Mouse (Mus musculus) embryonic facial prominence, embryonic 11.5 days (tissue): ENCODE results near the gene Cyb561d1. TPM values are rescaled to one million over a fixed set of nuclear protein-coding genes. Genes with fewer than 3 reads are reported as not detected.

Experiments
- ATAC-seq: fragments of 200-750 bp; cut with Nextera tagmentation; replicated peaks from 2 replicates; pipeline ENCODE4 v1.8.0; 2017; ENCODE audit warnings: low read depth; ENCODE audit not compliant: insufficient number of reproducible peaks, low FRiP score, low TSS enrichment
- DNase-seq: peaks from one replicate; pipeline ENCODE4 v3.0.0-alpha.2; 2015; ENCODE audit warnings: low spot score
- H3K27ac ChIP-seq: fragments of 300-500 bp; sonication (generic); replicated peaks from 2 replicates; pipeline ENCODE4 v1.5.1; 2014; ENCODE audit warnings: mild to moderate bottlenecking, low read depth, low read length, control low read depth
- H3K27me3 ChIP-seq: fragments of 300-500 bp; sonication (generic); 2 replicates; pipeline ENCODE4 v1.6.1; 2014; ENCODE audit warnings: mild to moderate bottlenecking, low read length, moderate library complexity, mixed read lengths; ENCODE audit not compliant: control insufficient read depth, insufficient read depth
- H3K36me3 ChIP-seq: fragments of 300-500 bp; sonication (generic); replicated peaks from 2 replicates; pipeline ENCODE4 v1.6.1; 2014; ENCODE audit warnings: low read depth, mild to moderate bottlenecking, low read length, moderate library complexity, mixed read lengths; ENCODE audit not compliant: control insufficient read depth, insufficient read depth
- H3K4me1 ChIP-seq: fragments of 300-500 bp; sonication (generic); 2 replicates; pipeline ENCODE4 v1.6.1; 2014; ENCODE audit warnings: low read length, mixed read lengths; ENCODE audit not compliant: control insufficient read depth, insufficient read depth
- H3K4me2 ChIP-seq: fragments of 300-500 bp; sonication (generic); 2 replicates; pipeline ENCODE4 v1.6.1; 2014; ENCODE audit warnings: low read depth, mild to moderate bottlenecking, control low read depth, low read length, moderate library complexity
- H3K4me3 ChIP-seq: fragments of 300-500 bp; sonication (generic); 2 replicates; pipeline ENCODE4 v1.5.1; 2014; ENCODE audit warnings: low read depth, low read length, control low read depth
- H3K9ac ChIP-seq: fragments of 300-500 bp; sonication (generic); replicated peaks from 2 replicates; pipeline ENCODE4 v1.6.1; 2014; ENCODE audit warnings: mild to moderate bottlenecking, control low read depth, low read length
- H3K9me3 ChIP-seq: fragments of 300-500 bp; sonication (generic); replicated peaks from 2 replicates; pipeline ENCODE4 v1.6.1; 2016; ENCODE audit warnings: mild to moderate bottlenecking, low read length, inconsistent platforms, mixed read lengths; ENCODE audit not compliant: control insufficient read depth
- WGBS: fragments of 180-500 bp; shearing (Covaris S2); extraction: QIAGEN DNeasy Blood & Tissue Kit; methylation state at CpG from one replicate; pipeline ENCODE4 v1.1.7; 2014; 5-methylcytosine and 5-hydroxymethylcytosine counted together
- polyA plus RNA-seq: library from polyadenylated mRNA; unstranded; fragments of >200 nt; fragmentation: Nextera tagmentation; extraction: Ambion mirVana; gene quantifications from 2 replicates; pipeline ENCODE4 v1.2.1, GENCODE M21; 2014

The Cyb561d1 gene
- polyA plus RNA-seq, 1 experiment from 2014 or later, result 1.6 TPM

DNA sequence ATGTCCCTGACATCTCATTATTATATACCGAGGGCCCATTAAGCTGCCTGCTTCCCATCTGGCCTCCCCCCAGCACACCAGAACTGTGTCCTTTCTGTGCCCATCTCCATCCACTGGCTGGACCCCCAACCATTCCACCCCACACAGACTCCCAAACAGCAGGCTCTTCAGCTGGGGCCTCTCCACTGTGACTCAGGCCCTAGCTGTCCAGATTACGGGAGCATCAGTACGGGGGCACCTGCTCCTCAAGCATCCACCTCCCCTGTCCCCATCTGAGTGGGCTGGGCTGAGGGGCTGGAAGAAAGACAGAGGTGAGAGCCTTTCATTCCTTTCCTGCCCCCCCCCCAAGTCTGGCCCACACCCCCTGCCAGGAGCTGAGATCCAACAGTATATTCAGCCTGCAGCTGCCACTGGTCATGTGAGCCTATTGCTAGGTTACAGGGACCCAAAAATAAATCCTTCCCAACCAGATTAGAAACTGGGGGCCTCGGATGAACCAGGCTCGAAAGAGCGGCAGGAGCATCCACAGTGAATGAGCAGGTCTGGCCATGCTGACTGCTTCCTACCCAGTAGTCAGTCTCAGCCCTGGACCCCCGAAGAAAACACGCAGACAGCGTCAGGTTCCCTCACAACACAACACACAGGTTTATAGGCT is 42.5 kb downstream of the Cyb561d1 start:
- Histone ChIP-seq H3K4me2 (no peak overlapping the region), H3K9me3 (no peaks in the 10 kb centered on the region), H3K27ac (no peak overlapping the region), H3K36me3 (no peaks in the 10 kb centered on the region), H3K9ac (no peak overlapping the region), H3K4me1 (no peaks in the 10 kb centered on the region), H3K4me3 (no peak overlapping the region), H3K27me3 (no peaks in the 10 kb centered on the region)
- ATAC-seq (0 out of 2 replicates have a peak, but pooled peaks have one; percentile 72), DNase-seq (no peak)
- WGBS, result 69% methylated on average over 9 of the region's 9 CpGs

DNA sequence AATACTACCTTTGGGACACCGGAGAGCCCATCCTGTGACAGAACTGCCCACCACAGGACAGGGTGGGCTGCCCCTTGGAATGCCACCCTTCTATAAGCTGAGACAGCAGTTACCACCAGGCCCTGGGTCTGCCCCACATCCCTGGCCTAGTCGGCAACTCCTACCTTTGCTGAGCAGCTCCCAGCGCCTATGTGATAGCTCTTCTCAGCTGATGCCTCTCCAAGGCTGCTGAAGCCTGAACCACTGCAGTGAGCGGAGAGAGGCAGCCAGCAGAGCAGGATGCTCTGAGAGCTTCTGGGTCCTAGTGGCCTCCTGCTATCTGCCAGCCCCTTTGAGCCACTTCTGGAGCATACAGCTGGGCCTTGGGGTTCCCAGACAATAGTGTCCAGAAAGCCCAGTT is 46.4 kb downstream of the Cyb561d1 start, which contains the start of gene Gpr61:
Gene Gpr61 (minus strand): TSS at position 227 of the 400 bp plus-strand sequence.
- ATAC-seq, result no peak
- H3K4me1 ChIP-seq, result no peaks in the 10 kb centered on the region
- H3K4me2 ChIP-seq, result no peak within 1 kb of the TSS
- no peaks in the 10 kb centered on the region for H3K9me3 ChIP-seq
- DNase-seq, result no peak
- H3K9ac ChIP-seq, result no peak within 1 kb of the TSS
- no peaks in the 10 kb centered on the region for H3K27me3 ChIP-seq
- 41% methylated on average over 4 of the region's 4 CpGs for WGBS
- no peaks in the 10 kb centered on the region for H3K36me3 ChIP-seq
- no peak within 1 kb of the TSS for H3K27ac ChIP-seq
- no peak within 1 kb of the TSS for H3K4me3 ChIP-seq

DNA sequence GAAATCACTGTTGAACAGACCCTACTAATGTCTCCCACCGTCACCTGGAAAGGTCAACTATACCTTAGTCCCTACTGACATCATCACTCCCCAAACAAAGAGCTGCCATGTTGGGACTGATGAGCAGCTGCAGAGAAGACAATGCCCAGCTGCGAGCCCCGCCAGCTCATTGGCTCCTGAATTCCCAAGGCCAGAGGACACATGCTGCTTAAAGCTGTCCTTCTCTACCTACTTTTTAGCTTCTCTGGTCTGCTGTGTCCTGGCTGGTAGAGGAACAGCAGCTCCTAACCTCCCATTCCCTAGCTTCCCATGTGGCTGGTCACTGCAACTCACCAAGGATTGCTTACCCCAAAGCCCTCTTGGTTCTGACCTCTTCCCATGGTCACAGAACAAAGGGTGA is 48.7 kb downstream of the Cyb561d1 start:
- H3K4me1 ChIP-seq, result no peaks in the 10 kb centered on the region
- H3K4me3 ChIP-seq, result no peak overlapping the region
- ATAC-seq (no peak), DNase-seq (no peak)
- no peak overlapping the region for H3K27ac ChIP-seq
- H3K4me2 ChIP-seq, result no peak overlapping the region
- no peaks in the 10 kb centered on the region for H3K36me3 ChIP-seq
- no peaks in the 10 kb centered on the region for H3K27me3 ChIP-seq
- H3K9me3 ChIP-seq, result no peaks in the 10 kb centered on the region
- no peak overlapping the region for H3K9ac ChIP-seq
- 95% methylated on average over 3 of the region's 3 CpGs for WGBS

DNA sequence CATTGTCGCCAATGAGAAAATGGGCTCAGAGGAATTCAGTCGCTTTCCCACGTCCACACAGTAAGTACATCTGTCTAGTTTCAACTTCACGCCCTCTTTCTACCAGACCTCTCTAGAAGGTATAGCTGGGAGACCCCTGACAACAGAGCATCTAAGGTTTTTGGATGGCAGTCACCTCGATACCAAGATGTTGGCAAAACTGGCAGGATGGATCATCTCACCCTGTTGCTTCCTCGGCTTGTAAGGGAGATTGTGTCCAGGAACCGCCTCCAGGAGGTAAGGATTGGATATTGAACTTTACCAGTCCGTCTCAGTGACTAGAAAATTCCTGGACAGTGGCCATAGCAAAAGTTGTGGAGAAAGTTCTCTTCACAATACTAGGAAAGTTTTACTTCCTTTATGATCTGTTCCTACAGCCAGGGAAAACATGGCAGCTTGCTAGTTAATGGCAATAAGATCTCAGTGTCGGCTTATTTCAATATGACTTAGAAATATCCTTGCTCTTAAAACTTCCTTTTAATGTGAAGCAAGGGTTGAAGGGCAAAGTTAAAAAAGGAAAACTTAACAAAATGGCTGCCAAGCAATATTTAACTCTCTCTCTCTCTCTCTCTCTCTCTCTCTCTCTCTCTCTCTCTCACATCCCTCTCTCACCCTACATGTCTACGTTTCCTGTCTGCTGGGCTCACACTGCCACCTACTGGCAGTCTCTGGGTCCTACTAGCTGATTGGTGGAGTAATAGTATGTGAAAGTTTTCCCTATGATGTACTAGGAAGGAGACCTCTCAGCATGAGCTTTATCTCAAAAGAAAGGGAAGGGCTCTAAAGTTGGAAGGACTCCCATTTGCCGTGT is 53.4 kb downstream of the Cyb561d1 start:
- Histone ChIP-seq H3K36me3 (no peaks in the 10 kb centered on the region), H3K27ac (no peak overlapping the region), H3K4me1 (0 out of 2 replicates have a peak, but pooled peaks cover 2% of the 10 kb centered on the region), H3K27me3 (no peaks in the 10 kb centered on the region), H3K9ac (no peak overlapping the region), H3K4me3 (no peak overlapping the region), H3K4me2 (no peak overlapping the region), H3K9me3 (no peaks in the 10 kb centered on the region)
- WGBS, result 69% methylated on average over 11 of the region's 11 CpGs
- no peak for ATAC-seq
- peak; percentile 89 for DNase-seq

DNA sequence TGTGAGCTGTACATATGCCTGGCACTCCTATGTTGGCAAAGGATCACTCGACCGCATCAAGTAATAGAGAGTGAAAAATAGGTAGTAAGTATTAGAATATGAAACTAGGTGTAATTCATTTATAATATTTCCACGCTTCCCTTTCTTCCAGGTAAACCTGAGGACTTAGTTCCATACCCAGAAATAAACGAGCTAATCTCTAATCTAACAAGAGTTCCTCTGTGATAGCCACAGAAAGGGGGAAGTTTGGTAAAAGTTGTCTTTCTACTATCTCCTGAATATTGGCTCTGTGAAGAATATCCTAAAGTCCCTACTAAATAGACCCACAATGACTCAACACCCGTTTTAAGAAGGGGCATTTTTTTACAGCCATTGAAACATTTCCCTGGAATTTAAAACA is 54.3 kb downstream of the Cyb561d1 start:
- DNase-seq (no peak), ATAC-seq (no peak)
- H3K4me3 ChIP-seq, result peak overlapping the region; percentile 83
- no peaks in the 10 kb centered on the region for H3K27me3 ChIP-seq
- no peaks in the 10 kb centered on the region for H3K36me3 ChIP-seq
- H3K27ac ChIP-seq, result no peak overlapping the region
- peak overlapping the region; percentile 74 for H3K4me2 ChIP-seq
- 0 out of 2 replicates have a peak, but pooled peaks cover 2% of the 10 kb centered on the region for H3K4me1 ChIP-seq
- H3K9me3 ChIP-seq, result no peaks in the 10 kb centered on the region
- H3K9ac ChIP-seq, result peak overlapping the region; percentile 87
- 59% methylated on average over 5 of the region's 5 CpGs for WGBS

Other genes starting within 250 kb of the Cyb561d1 start
- not detected in 2 replicates for gene Gstm3, start 231.9 kb downstream of the Cyb561d1 start, polyA plus RNA-seq
- gene Gstm2, start 214.8 kb downstream of the Cyb561d1 start, polyA plus RNA-seq, result 29.7 TPM in 2 replicates
- gene Gstm1, start 183.2 kb downstream of the Cyb561d1 start, polyA plus RNA-seq, result 33.9 and 36.6 TPM in 2 replicates
- gene Gstm4, start 156.3 kb downstream of the Cyb561d1 start, polyA plus RNA-seq, result 14.6 and 15.9 TPM in 2 replicates
- 30.3 and 31.3 TPM in 2 replicates for gene Ampd2, start 114.6 kb downstream of the Cyb561d1 start, polyA plus RNA-seq
- gene Gnat2, start 108.4 kb downstream of the Cyb561d1 start, polyA plus RNA-seq, result 0.63 and 0.93 TPM in 2 replicates
- 229 and 242 TPM in 2 replicates for gene Gnai3, start 55.1 kb downstream of the Cyb561d1 start, polyA plus RNA-seq
- gene Gpr61, start 46.3 kb downstream of the Cyb561d1 start, polyA plus RNA-seq, result 0.11 and 0.31 TPM in 2 replicates
- 2.8 and 3.1 TPM in 2 replicates for gene Amigo1, start 14.9 kb downstream of the Cyb561d1 start, polyA plus RNA-seq
- gene Atxn7l2, start 9.7 kb upstream of the Cyb561d1 start, polyA plus RNA-seq, result 17.6 and 19.0 TPM in 2 replicates
- 0.95 and 1.1 TPM in 2 replicates for gene Sypl2, start 25.4 kb upstream of the Cyb561d1 start, polyA plus RNA-seq
- gene Psma5, start 55.7 kb upstream of the Cyb561d1 start, polyA plus RNA-seq, result 333 and 344 TPM in 2 replicates
- gene Sort1, start 82.9 kb upstream of the Cyb561d1 start, polyA plus RNA-seq, result 13.8 and 16.0 TPM in 2 replicates
- gene Mybphl, start 163.7 kb upstream of the Cyb561d1 start, polyA plus RNA-seq, result 0.32 TPM in 1 of 2 replicates, not detected in the other
- 71.5 and 81.7 TPM in 2 replicates for gene Psrc1, start 182.6 kb upstream of the Cyb561d1 start, polyA plus RNA-seq
- gene Celsr2, start 214.3 kb upstream of the Cyb561d1 start, polyA plus RNA-seq, result 12.4 and 13.5 TPM in 2 replicates
- 153 TPM in 2 replicates for gene Sars, start 244.0 kb upstream of the Cyb561d1 start, polyA plus RNA-seq